Mouse (Mus musculus): ENCODE results near the gene C1qtnf7.

Gene C1qtnf7

GRCm38 (mm10) chr5:43515401-43515976, at the start of gene C1qtnf7:
Gene C1qtnf7, plus strand, starts transcription at chr5:43515538.
- no peak for DNase-seq (ENCODE audit: low read depth, low spot score)

GRCm38 (mm10) chr5:43466762-43467161, 48.6 kb upstream of the C1qtnf7 start:
- no peak for DNase-seq (ENCODE audit: low read depth, low spot score)

- no peak for DNase-seq (ENCODE audit: low read depth, low spot score)
Measured at GRCm38 (mm10) chr5:43467214-43467613, 48.1 kb upstream of the C1qtnf7 start.

- DNase-seq (ENCODE audit: low read depth, low spot score) = no peak
Measured at GRCm38 (mm10) chr5:43468937-43469336, 46.4 kb upstream of the C1qtnf7 start.

GRCm38 (mm10) chr5:43477953-43478352, 37.4 kb upstream of the C1qtnf7 start:
- no peak for DNase-seq (ENCODE audit: low read depth, low spot score)

GRCm38 (mm10) chr5:43480046-43480445, 35.3 kb upstream of the C1qtnf7 start:
- no peak for DNase-seq (ENCODE audit: low read depth, low spot score)

- DNase-seq (ENCODE audit: low read depth, low spot score) = no peak
Measured at GRCm38 (mm10) chr5:43480786-43481185, 34.6 kb upstream of the C1qtnf7 start.

GRCm38 (mm10) chr5:43481824-43482223, 33.5 kb upstream of the C1qtnf7 start:
- no peak for DNase-seq (ENCODE audit: low read depth, low spot score)

GRCm38 (mm10) chr5:43501887-43502286, 13.5 kb upstream of the C1qtnf7 start:
- no peak for DNase-seq (ENCODE audit: low read depth, low spot score)

GRCm38 (mm10) chr5:43504243-43504786, 11.0 kb upstream of the C1qtnf7 start:
- DNase-seq (ENCODE audit: low read depth, low spot score) = no peak

GRCm38 (mm10) chr5:43508470-43508869, 6.9 kb upstream of the C1qtnf7 start:
- DNase-seq (ENCODE audit: low read depth, low spot score) = no peak

GRCm38 (mm10) chr5:43508892-43509291, 6.4 kb upstream of the C1qtnf7 start:
- DNase-seq (ENCODE audit: low read depth, low spot score) = no peak

- no peak for DNase-seq (ENCODE audit: low read depth, low spot score)
Measured at GRCm38 (mm10) chr5:43511126-43511525, 4.2 kb upstream of the C1qtnf7 start.

- no peak for DNase-seq (ENCODE audit: low read depth, low spot score)
Measured at GRCm38 (mm10) chr5:43516491-43516890, 1.2 kb downstream of the C1qtnf7 start.

- no peak for DNase-seq (ENCODE audit: low read depth, low spot score)
Measured at GRCm38 (mm10) chr5:43517313-43517712, 2.0 kb downstream of the C1qtnf7 start.

GRCm38 (mm10) chr5:43519905-43520304, 4.6 kb downstream of the C1qtnf7 start:
- DNase-seq (ENCODE audit: low read depth, low spot score) = no peak

GRCm38 (mm10) chr5:43521369-43521768, 6.0 kb downstream of the C1qtnf7 start:
- DNase-seq (ENCODE audit: low read depth, low spot score) = no peak

GRCm38 (mm10) chr5:43522866-43523265, 7.5 kb downstream of the C1qtnf7 start:
- no peak for DNase-seq (ENCODE audit: low read depth, low spot score)

GRCm38 (mm10) chr5:43526874-43527584, 11.7 kb downstream of the C1qtnf7 start:
- DNase-seq (ENCODE audit: low read depth, low spot score) = no peak

GRCm38 (mm10) chr5:43530186-43530585, 14.8 kb downstream of the C1qtnf7 start:
- no peak for DNase-seq (ENCODE audit: low read depth, low spot score)

GRCm38 (mm10) chr5:43530886-43531285, 15.5 kb downstream of the C1qtnf7 start:
- no peak for DNase-seq (ENCODE audit: low read depth, low spot score)

- DNase-seq (ENCODE audit: low read depth, low spot score) = no peak
Measured at GRCm38 (mm10) chr5:43538322-43539167, 23.2 kb downstream of the C1qtnf7 start.
